Mouse (Mus musculus): Measurements from ENCODE around the gene Olfr311. TPM values are rescaled to one million over a fixed set of nuclear protein-coding genes. Genes with fewer than 3 reads are reported as not detected.
"Not testable (repeated sequence)": the region's sequence is repeated elsewhere in the genome, so short reads cannot be mapped to it uniquely, and the experiment has no call there.

The Olfr311 gene
- polyA plus RNA-seq, 1 experiment from 2014 or later: not detected

GRCm38 (mm10) chr11:58815676-58816075 lies 23.4 kb upstream of the Olfr311 start:
- H3K27me3 ChIP-seq (replicated peaks): no peaks in the 10 kb centered on the region
- H3K9ac ChIP-seq (replicated peaks): no peak overlapping the region
- no peaks in the 10 kb centered on the region for H3K36me3 ChIP-seq
- H3K27ac ChIP-seq (replicated peaks): no peak overlapping the region
- no peaks in the 10 kb centered on the region for H3K4me1 ChIP-seq
- H3K9me3 ChIP-seq (replicated peaks): no peaks in the 10 kb centered on the region
- 88% methylated on average over 1 of the region's 1 CpGs for WGBS
- ATAC-seq (ENCODE audit: low FRiP score): no peak
- no peak overlapping the region for H3K4me3 ChIP-seq (replicated peaks)
- H3K4me2 ChIP-seq: no peak overlapping the region

- not testable (repeated sequence) for H3K27ac ChIP-seq (replicated peaks); H3K36me3 ChIP-seq; H3K9ac ChIP-seq (replicated peaks); H3K4me1 ChIP-seq; H3K27me3 ChIP-seq (replicated peaks); H3K4me2 ChIP-seq; ATAC-seq (ENCODE audit: low FRiP score); H3K4me3 ChIP-seq (replicated peaks); H3K9me3 ChIP-seq (replicated peaks)
These were observed 10.1 kb upstream of the Olfr311 start, which contains the start of gene Olfr312 for GRCm38 (mm10) chr11:58828937-58829336. Gene Olfr312, plus strand, starts transcription at chr11:58829237.

GRCm38 (mm10) chr11:58829764-58830163 lies 9.3 kb upstream of the Olfr311 start:
- Histone ChIP-seq H3K27me3 (replicated peaks) (no peaks in the 10 kb centered on the region), H3K27ac (replicated peaks) (no peak overlapping the region), H3K9me3 (replicated peaks) (no peaks in the 10 kb centered on the region), H3K9ac (replicated peaks) (no peak overlapping the region), H3K4me2 (no peak overlapping the region), H3K4me1 (no peaks in the 10 kb centered on the region), H3K36me3 (no peaks in the 10 kb centered on the region), H3K4me3 (replicated peaks) (no peak overlapping the region)
- ATAC-seq (ENCODE audit: low FRiP score): no peak
- 86% methylated on average over 3 of the region's 3 CpGs for WGBS

GRCm38 (mm10) chr11:58832541-58832940 lies 6.5 kb upstream of the Olfr311 start:
- not testable (repeated sequence) for H3K4me1 ChIP-seq; H3K27me3 ChIP-seq (replicated peaks); H3K27ac ChIP-seq (replicated peaks); H3K36me3 ChIP-seq; H3K4me3 ChIP-seq (replicated peaks); H3K4me2 ChIP-seq; H3K9me3 ChIP-seq (replicated peaks); ATAC-seq (ENCODE audit: low FRiP score); H3K9ac ChIP-seq (replicated peaks)
- 83% methylated on average over 3 of the region's 3 CpGs for WGBS

- under 1% methylated on average over 24 of the region's 24 CpGs for WGBS
- H3K4me3 ChIP-seq (replicated peaks): peak within 1 kb of the TSS; percentile 75
- ATAC-seq (ENCODE audit: low FRiP score): peak; percentile 100
These were observed 7.9 kb downstream of the Olfr311 start, which contains the start of gene Gm12258 for GRCm38 (mm10) chr11:58846919-58847461. Gene Gm12258, plus strand, starts transcription at chr11:58847158.

GRCm38 (mm10) chr11:58847636-58848035 lies 8.6 kb downstream of the Olfr311 start:
- WGBS: 41% methylated on average over 9 of the region's 9 CpGs
- Histone ChIP-seq H3K36me3 (peaks cover 36% of the 10 kb centered on the region), H3K27me3 (replicated peaks) (no peaks in the 10 kb centered on the region), H3K4me2 (peak overlapping the region; percentile 79), H3K4me1 (peaks cover 16% of the 10 kb centered on the region), H3K27ac (replicated peaks) (peak overlapping the region; percentile 90), H3K4me3 (replicated peaks) (peak overlapping the region; percentile 75), H3K9ac (replicated peaks) (peak overlapping the region; percentile 93), H3K9me3 (replicated peaks) (no peaks in the 10 kb centered on the region)
- ATAC-seq (ENCODE audit: low FRiP score): peak; percentile 22; the same call in 1 of the 2 replicates

More at GRCm38 (mm10) chr11:58846919-58847461, 7.9 kb downstream of the Olfr311 start, which contains the start of gene Gm12258:
- H3K9me3 ChIP-seq (replicated peaks): no peaks in the 10 kb centered on the region
- peak within 1 kb of the TSS; percentile 79 for H3K4me2 ChIP-seq
- H3K9ac ChIP-seq (replicated peaks): peak within 1 kb of the TSS; percentile 93
- peaks cover 16% of the 10 kb centered on the region for H3K4me1 ChIP-seq
- peaks cover 29% of the 10 kb centered on the region for H3K36me3 ChIP-seq
- H3K27me3 ChIP-seq (replicated peaks): no peaks in the 10 kb centered on the region
- H3K27ac ChIP-seq (replicated peaks): peak within 1 kb of the TSS; percentile 90

- Histone ChIP-seq H3K27ac (replicated peaks) (no peak overlapping the region), H3K4me3 (replicated peaks) (no peak overlapping the region), H3K27me3 (replicated peaks) (no peaks in the 10 kb centered on the region), H3K9ac (replicated peaks) (no peak overlapping the region), H3K4me2 (no peak overlapping the region), H3K4me1 (peaks cover 16% of the 10 kb centered on the region), H3K9me3 (replicated peaks) (no peaks in the 10 kb centered on the region), H3K36me3 (peaks cover 52% of the 10 kb centered on the region)
- ATAC-seq (ENCODE audit: low FRiP score): no peak
- 59% methylated on average over 2 of the region's 2 CpGs for whole genome bisulfite sequencing
These were observed 10.7 kb downstream of the Olfr311 start for GRCm38 (mm10) chr11:58849731-58850130.

GRCm38 (mm10) chr11:58860744-58861143 lies 21.7 kb downstream of the Olfr311 start:
- 98% methylated on average over 8 of the region's 8 CpGs for WGBS
- peaks cover 30% of the 10 kb centered on the region; the same call in 1 of the 2 replicates for H3K9me3 ChIP-seq (replicated peaks)
- no peak overlapping the region for H3K4me2 ChIP-seq
- H3K27me3 ChIP-seq (replicated peaks): no peaks in the 10 kb centered on the region
- no peak overlapping the region for H3K4me3 ChIP-seq (replicated peaks)
- H3K36me3 ChIP-seq: peaks cover 54% of the 10 kb centered on the region
- no peaks in the 10 kb centered on the region for H3K4me1 ChIP-seq
- no peak overlapping the region for H3K27ac ChIP-seq (replicated peaks)
- H3K9ac ChIP-seq (replicated peaks): no peak overlapping the region
- ATAC-seq (ENCODE audit: low FRiP score): no peak

- peak within 1 kb of the TSS; percentile 87 for H3K9ac ChIP-seq (replicated peaks)
- H3K4me2 ChIP-seq: peak within 1 kb of the TSS; percentile 80
- peaks cover 17% of the 10 kb centered on the region for H3K36me3 ChIP-seq
- peak within 1 kb of the TSS; percentile 93 for H3K27ac ChIP-seq (replicated peaks)
- WGBS: 3% methylated on average over 37 of the region's 37 CpGs
- H3K27me3 ChIP-seq (replicated peaks): no peaks in the 10 kb centered on the region
- peak; percentile 91 for ATAC-seq (ENCODE audit: low FRiP score)
- H3K4me3 ChIP-seq (replicated peaks): peak within 1 kb of the TSS; percentile 75
- peaks cover 28% of the 10 kb centered on the region for H3K4me1 ChIP-seq
- H3K9me3 ChIP-seq (replicated peaks): no peaks in the 10 kb centered on the region
These were observed 28.2 kb downstream of the Olfr311 start, which contains the start of gene 2810021J22Rik for GRCm38 (mm10) chr11:58867039-58867953. Gene 2810021J22Rik, plus strand, starts transcription at chr11:58867216.

- Histone ChIP-seq H3K4me3 (replicated peaks) (peak overlapping the region; percentile 75), H3K4me1 (peaks cover 28% of the 10 kb centered on the region), H3K4me2 (peak overlapping the region; percentile 80), H3K27me3 (replicated peaks) (no peaks in the 10 kb centered on the region), H3K9me3 (replicated peaks) (no peaks in the 10 kb centered on the region), H3K36me3 (peaks cover 17% of the 10 kb centered on the region), H3K27ac (replicated peaks) (peak overlapping the region; percentile 93), H3K9ac (replicated peaks) (peak overlapping the region; percentile 87)
- ATAC-seq (ENCODE audit: low FRiP score): no peak
- WGBS: 56% methylated on average over 6 of the region's 6 CpGs
These were observed 28.9 kb downstream of the Olfr311 start for GRCm38 (mm10) chr11:58867954-58868330.

- Histone ChIP-seq H3K9ac (replicated peaks) (no peak overlapping the region), H3K27ac (replicated peaks) (no peak overlapping the region), H3K4me1 (peaks cover 28% of the 10 kb centered on the region), H3K27me3 (replicated peaks) (no peaks in the 10 kb centered on the region), H3K9me3 (replicated peaks) (no peaks in the 10 kb centered on the region), H3K4me3 (replicated peaks) (no peak overlapping the region), H3K36me3 (peaks cover 21% of the 10 kb centered on the region), H3K4me2 (no peak overlapping the region)
- 91% methylated on average over 4 of the region's 4 CpGs for WGBS
- no peak for ATAC-seq (ENCODE audit: low FRiP score)
These were observed 31.9 kb downstream of the Olfr311 start for GRCm38 (mm10) chr11:58870961-58871360.

GRCm38 (mm10) chr11:58883756-58884155 lies 44.7 kb downstream of the Olfr311 start:
- no peak overlapping the region for H3K4me3 ChIP-seq (replicated peaks)
- no peak for ATAC-seq (ENCODE audit: low FRiP score)
- H3K4me2 ChIP-seq: no peak overlapping the region
- no peak overlapping the region for H3K27ac ChIP-seq (replicated peaks)
- no peak overlapping the region for H3K9ac ChIP-seq (replicated peaks)
- H3K27me3 ChIP-seq (replicated peaks): no peaks in the 10 kb centered on the region
- H3K9me3 ChIP-seq (replicated peaks): no peaks in the 10 kb centered on the region
- peaks cover 50% of the 10 kb centered on the region for H3K36me3 ChIP-seq
- 84% methylated on average over 8 of the region's 8 CpGs for WGBS
- no peaks in the 10 kb centered on the region for H3K4me1 ChIP-seq
